Mouse (Mus musculus) cortical plate, adult 2 months (tissue): ENCODE measurements around the gene Ranbp9. TPM values are rescaled to one million over a fixed set of nuclear protein-coding genes. Genes with fewer than 3 reads are reported as not detected.
A peak's percentile ranks its signal among the peaks of the same experiment; 100 is the strongest.

Experiments
- H3K27ac ChIP-seq: fragments of 200-500 bp; 2 replicates; pipeline ENCODE4 v1.5.1; 2012; ENCODE audit warnings: low read length, control low read depth, inconsistent platforms; ENCODE audit not compliant: insufficient read depth
- H3K4me1 ChIP-seq: fragments of 200-500 bp; 2 replicates; pipeline ENCODE4 v1.6.1; 2011; ENCODE audit warnings: low read length; ENCODE audit not compliant: control insufficient read depth, insufficient read depth
- H3K4me3 ChIP-seq: fragments of 200-500 bp; 2 replicates; pipeline ENCODE4 v1.5.1; 2011; ENCODE audit warnings: mild to moderate bottlenecking, low read length, control low read depth; ENCODE audit not compliant: insufficient read depth
- CTCF ChIP-seq: fragments of 200-500 bp; IDR thresholded peaks from 2 replicates; pipeline ENCODE4 v1.5.1; 2011; ENCODE audit warnings: mild to moderate bottlenecking, control low read depth, low read length; ENCODE audit not compliant: insufficient read depth; ENCODE audit errors: extremely low read depth
- POLR2A ChIP-seq: fragments of 200-500 bp; IDR thresholded peaks from 2 replicates; pipeline ENCODE4 v1.6.1; 2011; ENCODE audit warnings: mild to moderate bottlenecking, low read length, control low read depth; ENCODE audit not compliant: insufficient read depth; ENCODE audit errors: extremely low read depth
- polyA plus RNA-seq: library from polyadenylated mRNA; depleted of rRNA; stranded (reverse); fragments of >200 nt; gene quantifications from 2 replicates; pipeline ENCODE4 v1.2.3, GENCODE M21; 2012

Ranbp9 gene
- polyA plus RNA-seq, 1 experiment: 70.7 TPM

GRCm38 (mm10) chr13:43440376-43440775 is 40.7 kb downstream of the Ranbp9 start:
- no peak overlapping the region for H3K4me3 ChIP-seq
- peaks cover 1% of the 10 kb centered on the region; the same call in 1 of the 2 replicates for H3K4me1 ChIP-seq
- H3K27ac ChIP-seq: no peak overlapping the region
- TF ChIP-seq CTCF (no peak), POLR2A (no peak)

- Histone ChIP-seq H3K4me3 (no peak overlapping the region), H3K27ac (no peak overlapping the region), H3K4me1 (peaks cover 1% of the 10 kb centered on the region; the same call in 1 of the 2 replicates)
- TF ChIP-seq POLR2A (no peak), CTCF (no peak)
Measured at GRCm38 (mm10) chr13:43433395-43433794, 47.7 kb downstream of the Ranbp9 start.

DNA sequence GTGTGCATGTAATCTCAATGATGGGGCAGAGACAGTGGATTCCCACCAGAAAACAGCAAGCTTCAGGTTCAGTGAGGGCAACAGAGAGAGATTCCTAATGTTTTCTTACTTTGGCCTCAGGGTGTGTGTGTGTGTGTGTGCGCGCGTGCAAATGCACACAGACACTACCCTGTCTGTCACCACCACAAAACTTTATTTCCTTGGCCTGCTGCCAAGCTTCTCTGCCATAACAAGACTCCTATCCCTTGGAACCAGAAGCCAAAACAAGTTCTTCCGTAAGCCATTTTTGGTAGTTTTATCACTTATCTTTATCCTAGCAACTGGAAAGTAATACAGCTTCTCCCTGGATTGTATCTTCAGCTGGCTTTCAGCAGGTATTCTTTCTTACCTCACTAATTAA is 52.6 kb downstream of the Ranbp9 start:
- H3K4me1 ChIP-seq: peaks cover 1% of the 10 kb centered on the region; the same call in 1 of the 2 replicates
- no peak overlapping the region for H3K27ac ChIP-seq
- no peak for TF ChIP-seq POLR2A
- TF ChIP-seq CTCF: no peak
- no peak overlapping the region for H3K4me3 ChIP-seq

- TF ChIP-seq POLR2A (no peak), CTCF (no peak)
- no peaks in the 10 kb centered on the region for H3K4me1 ChIP-seq
- no peak overlapping the region for H3K4me3 ChIP-seq
- H3K27ac ChIP-seq: no peak overlapping the region
Measured at GRCm38 (mm10) chr13:43415249-43415648, 65.8 kb downstream of the Ranbp9 start.

DNA sequence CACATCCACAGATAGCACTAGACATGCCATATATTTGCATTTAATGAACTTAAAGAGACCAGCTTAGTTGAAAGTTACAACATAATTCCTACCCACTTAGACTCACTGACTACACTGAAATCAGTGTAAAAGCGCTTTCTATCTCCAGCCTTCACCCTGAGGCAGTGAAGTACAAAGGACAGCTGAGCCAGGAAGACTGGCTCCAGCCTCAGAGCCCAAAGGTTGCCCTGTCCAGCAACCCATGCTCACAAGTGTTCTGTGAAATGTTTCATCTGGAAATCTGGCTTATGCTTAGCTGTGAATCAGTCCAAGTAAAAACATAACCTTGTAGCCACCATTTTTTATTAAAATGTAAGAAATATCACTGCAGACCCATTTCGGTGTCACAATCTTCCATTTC is 67.5 kb downstream of the Ranbp9 start:
- no peak for TF ChIP-seq CTCF
- TF ChIP-seq POLR2A: no peak
- H3K4me1 ChIP-seq: no peaks in the 10 kb centered on the region
- no peak overlapping the region for H3K27ac ChIP-seq
- no peak overlapping the region for H3K4me3 ChIP-seq

GRCm38 (mm10) chr13:43412311-43412710 is 68.8 kb downstream of the Ranbp9 start:
- Histone ChIP-seq H3K4me1 (no peaks in the 10 kb centered on the region), H3K27ac (no peak overlapping the region), H3K4me3 (no peak overlapping the region)
- TF ChIP-seq POLR2A (no peak), CTCF (no peak)

GRCm38 (mm10) chr13:43399576-43399975 is 81.5 kb downstream of the Ranbp9 start:
- H3K4me1 ChIP-seq: no peaks in the 10 kb centered on the region; the same call in none of the 2 replicates
- peak overlapping the region; percentile 79; the same call in 1 of the 2 replicates for H3K4me3 ChIP-seq
- TF ChIP-seq CTCF (no peak), POLR2A (no peak)
- no peak overlapping the region for H3K27ac ChIP-seq

DNA sequence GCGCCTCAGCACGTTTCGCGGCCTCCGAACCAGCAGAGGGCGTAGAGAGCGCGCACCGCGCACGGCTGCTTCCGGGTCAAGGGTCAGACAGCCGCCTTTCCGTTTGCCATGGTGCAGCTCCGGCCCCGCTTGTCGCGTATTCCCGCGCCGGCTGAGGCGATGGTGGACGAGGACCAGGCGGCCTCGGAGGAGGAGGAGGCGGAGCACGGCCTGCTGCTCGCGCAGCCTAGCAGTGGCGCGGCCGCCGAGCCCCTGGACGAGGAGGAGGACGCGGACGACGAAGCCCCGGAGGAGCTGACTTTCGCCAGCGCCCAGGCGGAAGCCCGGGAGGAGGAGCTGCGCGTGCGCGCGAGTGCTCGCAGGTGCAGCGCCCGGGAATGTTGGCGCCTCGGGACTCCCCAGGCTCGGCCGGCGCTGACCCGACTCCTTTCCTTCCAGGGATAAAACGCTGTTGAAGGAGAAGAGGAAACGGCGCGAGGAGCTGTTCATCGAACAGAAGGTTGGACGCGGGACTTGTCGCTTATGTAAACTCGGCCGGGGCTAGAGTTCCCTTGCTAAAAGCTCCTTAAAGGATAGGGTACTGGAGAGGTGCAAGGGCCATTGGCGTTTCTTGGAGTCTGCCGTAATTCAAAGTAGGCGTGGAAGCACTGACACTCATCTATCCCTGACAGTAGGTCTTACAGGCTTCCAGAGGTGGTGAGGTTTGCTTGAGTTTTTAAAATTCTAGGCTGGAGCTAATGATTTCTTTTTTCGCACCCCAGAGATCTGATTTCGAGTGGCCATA is 82.6 kb downstream of the Ranbp9 start, which contains the start of gene Nol7:
Nol7 (plus strand) TSS at position 94 of the 784 bp plus-strand sequence.
- peak; percentile 55 for TF ChIP-seq POLR2A
- TF ChIP-seq CTCF: peak; percentile 62

DNA sequence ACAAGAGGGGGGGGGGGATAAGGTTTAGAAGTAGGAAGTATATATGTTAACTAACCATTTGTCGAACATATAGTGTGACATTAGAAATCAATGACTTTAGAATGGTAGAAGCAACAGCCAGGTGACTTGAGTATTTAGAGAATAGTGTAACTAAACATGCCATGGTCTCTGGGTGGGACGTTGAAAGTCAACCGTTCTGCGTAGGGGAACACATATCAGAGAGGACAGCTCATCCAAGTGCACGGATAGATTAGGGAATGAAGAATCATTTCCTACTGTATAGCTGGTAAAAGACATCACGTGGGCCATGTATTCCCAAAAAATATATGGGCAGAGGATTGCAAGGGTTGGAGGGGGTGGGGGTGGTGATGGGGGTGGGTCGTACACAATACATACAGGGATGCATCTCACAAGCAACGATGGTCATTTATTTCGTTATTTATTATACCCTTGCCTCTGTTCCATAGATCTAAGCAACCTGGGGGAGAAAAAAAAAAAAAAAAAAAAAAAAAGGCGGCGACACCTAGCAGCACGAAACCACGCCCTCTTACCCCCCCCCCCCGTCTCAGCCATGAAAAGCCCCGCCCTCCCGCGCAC is 83.3 kb downstream of the Ranbp9 start:
- H3K4me3 ChIP-seq: peak overlapping the region; percentile 79; the same call in 1 of the 2 replicates
- no peaks in the 10 kb centered on the region; the same call in none of the 2 replicates for H3K4me1 ChIP-seq
- TF ChIP-seq POLR2A (no peak), CTCF (no peak)
- no peak overlapping the region for H3K27ac ChIP-seq

More for the DNA sequence above, 82.6 kb downstream of the Ranbp9 start, which contains the start of gene Nol7:
- H3K4me3 ChIP-seq: peak within 1 kb of the TSS; percentile 79
- H3K27ac ChIP-seq: peak within 1 kb of the TSS; percentile 96
- no peaks in the 10 kb centered on the region; the same call in none of the 2 replicates for H3K4me1 ChIP-seq

DNA sequence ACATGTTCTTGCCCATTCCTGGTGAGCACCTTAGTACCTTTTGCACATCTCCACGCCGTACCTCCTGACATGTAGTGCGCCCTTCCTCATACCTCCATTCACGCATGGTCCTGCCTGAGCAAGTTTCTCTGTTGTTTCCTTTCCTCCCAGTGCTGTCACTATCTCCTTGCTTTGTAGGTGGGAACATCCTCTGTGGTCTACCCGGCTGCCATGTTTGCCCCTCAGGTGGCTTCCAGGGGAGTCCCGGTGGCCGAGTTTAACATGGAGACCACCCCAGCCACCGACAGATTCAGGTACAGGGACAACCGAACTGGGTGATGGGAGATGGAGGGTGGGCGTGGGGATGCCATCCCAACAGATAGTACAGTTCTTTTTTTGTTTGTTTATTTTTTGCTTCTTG is 95.8 kb downstream of the Ranbp9 start:
- Histone ChIP-seq H3K4me3 (no peak overlapping the region), H3K27ac (no peak overlapping the region), H3K4me1 (no peaks in the 10 kb centered on the region)
- TF ChIP-seq CTCF: no peak
- TF ChIP-seq POLR2A: no peak

DNA sequence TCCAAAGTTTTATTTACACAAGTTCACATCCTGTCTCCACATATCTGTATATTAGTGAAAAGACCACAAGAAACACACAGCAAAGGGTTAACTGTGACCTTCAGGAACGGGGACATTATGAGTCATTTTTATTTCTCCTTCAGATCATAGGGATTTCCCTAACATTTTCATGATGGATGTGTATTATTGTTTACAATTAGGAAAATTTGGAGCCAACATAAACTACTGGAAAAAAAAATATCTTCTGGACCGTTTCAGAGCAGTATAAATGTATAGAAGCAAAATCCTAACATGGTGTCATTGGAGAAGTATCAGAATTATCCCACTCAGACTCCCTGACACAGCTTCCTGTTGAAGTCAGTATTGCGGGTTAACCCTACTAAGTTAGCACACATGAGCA is 101.1 kb downstream of the Ranbp9 start:
- TF ChIP-seq POLR2A (no peak), CTCF (no peak)
- Histone ChIP-seq H3K4me1 (no peaks in the 10 kb centered on the region), H3K27ac (no peak overlapping the region), H3K4me3 (no peak overlapping the region)
